Mouse (Mus musculus): ENCODE data around the gene Tom1. TPM values are rescaled to one million over a fixed set of nuclear protein-coding genes. Genes with fewer than 3 reads are reported as not detected.

Gene Tom1
- polyA plus RNA-seq (2015; fragmentation: Nextera tagmentation; extraction: Ambion mirVana), result 50.8 and 50.9 TPM in 2 replicates

DNA sequence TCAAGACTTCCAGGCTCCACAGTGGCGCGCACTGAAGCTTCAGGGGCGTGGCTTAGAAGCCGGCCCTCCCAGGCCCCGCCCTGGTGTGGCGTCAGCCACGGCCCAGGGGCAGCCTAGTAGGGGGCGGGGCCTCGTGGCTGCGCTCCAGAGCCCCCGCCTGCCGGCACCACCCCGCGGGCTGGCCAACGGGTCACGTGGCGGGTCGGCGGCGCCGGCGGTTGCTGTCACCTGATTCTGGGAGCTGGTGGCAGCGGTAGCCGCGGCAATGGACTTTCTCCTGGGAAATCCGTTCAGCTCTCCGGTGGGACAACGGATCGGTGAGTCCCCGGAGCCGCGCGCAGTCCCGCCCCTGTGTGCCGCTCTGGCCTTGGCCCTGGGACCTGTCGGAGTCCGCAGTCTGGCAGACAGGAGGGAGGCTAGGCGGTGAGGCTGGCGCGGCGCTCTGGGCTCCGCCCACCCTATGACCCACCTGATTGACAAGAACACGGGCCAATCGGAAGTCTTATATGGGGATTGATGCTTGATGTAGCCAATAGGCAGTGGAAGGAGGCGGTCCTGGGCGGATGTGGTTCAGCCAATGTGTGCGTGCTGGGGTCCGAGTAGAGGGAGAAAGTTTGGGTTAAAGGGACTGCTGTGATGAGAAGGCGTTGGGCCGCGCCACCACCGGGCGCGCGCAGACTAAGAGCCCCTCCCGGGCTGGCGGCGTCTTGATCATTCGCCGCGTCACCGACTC is at the start of gene Tom1:
Tom1 (plus strand) TSS at position 195 of the 733 bp plus-strand sequence.

DNA sequence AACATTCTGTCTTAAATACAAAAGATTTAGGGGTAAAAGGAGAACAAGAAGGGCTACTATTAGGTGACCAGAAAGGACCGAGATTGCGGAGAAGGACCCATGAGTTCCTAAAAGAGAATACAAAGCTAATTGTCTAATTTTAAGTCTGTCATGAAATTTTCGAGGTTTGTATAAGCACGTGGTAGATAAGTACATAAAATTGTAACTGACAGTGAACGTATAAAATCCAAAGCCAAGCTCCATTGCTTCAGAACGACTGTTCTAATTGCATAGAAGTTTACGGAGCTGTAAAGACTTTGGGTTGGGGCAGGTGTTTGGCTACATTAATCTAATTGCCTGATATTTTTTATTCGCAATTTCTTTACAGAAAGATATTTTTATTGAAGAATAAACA is 40.4 kb upstream of the Tom1 start, which contains the start of gene Hmgxb4:
Hmgxb4 (plus strand) TSS at position 276 of the 394 bp plus-strand sequence.

DNA sequence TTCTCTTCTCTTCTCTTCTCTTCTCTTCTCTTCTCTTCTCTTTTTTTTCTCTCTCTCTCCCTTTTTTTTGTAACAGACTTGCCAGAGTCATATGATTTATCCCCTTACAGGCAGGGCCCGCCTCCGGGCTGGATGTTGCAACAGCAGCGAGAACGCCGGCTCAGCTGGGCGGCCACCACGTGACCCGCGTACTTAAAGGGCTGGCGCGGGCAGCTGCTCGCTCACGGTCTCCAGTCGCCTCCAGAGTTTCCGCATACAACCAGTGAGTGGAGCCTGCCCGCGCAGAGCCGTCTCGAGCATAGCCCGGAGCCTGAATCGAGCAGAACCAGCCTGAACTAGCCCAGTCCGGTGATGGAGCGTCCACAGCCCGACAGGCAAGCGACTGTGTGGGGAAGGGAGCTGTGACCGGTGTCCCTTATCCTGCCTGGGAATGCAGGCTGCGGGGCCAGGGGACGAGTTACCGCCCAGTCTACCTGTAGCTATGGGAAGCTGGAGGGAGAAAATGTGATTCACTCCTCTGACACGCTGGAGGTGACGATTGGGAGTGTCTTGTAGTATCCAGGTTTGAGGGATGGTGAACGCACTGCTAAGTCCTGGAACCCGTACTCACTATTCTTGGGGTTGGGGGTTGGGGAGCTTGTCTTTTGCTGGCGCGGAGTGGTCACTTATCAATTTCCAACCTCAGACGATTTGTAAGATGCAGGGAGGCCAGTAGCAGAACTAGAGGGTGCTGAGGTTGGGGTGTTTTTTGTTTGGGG is 60.1 kb downstream of the Tom1 start, which contains the start of gene Hmox1:
Hmox1 (plus strand) TSS at position 223 of the 758 bp plus-strand sequence.

DNA sequence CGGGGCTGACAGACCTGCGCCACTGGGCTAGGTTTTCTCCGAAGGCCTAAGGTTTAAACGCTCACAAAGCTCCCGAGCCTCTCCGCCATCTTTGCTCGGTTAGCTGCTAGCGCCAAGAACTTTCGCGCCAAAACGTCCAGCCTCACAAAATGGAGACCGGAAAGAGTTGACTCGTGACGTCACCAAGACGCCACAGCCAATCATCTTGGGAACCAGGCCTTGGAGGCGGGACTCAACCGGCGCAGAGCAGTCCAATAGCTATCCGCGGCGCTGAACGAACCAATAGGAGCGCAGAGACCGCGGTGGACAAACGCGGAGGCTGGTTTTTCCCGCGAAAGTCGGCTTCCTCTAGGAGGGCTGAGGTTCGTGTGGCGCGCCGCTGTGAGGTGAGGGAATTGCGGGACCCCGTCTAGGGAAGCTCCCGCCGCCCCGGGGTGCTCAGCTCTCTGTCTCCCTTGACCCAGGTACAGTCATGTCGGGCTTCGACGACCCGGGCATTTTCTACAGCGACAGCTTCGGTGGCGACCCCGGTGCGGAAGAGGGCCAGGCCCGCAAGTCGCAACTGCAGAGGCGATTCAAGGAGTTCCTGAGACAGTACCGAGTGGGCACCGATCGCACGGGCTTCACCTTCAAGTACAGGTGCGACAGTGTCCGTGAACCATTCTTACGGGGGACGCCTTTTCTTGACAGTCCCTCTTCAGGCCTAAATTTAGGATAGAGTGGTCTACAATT is 75.9 kb downstream of the Tom1 start, which contains the start of gene Mcm5:
Mcm5 (plus strand) TSS at position 334 of the 732 bp plus-strand sequence.

Other genes with a start within 250 kb of the Tom1 start
- gene Isx, start 160.5 kb upstream of the Tom1 start, polyA plus RNA-seq (2015; fragmentation: Nextera tagmentation; extraction: Ambion mirVana), result not detected in 2 replicates
- 30.4 and 30.5 TPM in 2 replicates for gene Hmgxb4, start 40.3 kb upstream of the Tom1 start, polyA plus RNA-seq (2015; fragmentation: Nextera tagmentation; extraction: Ambion mirVana)
- gene Hmox1, start 59.9 kb downstream of the Tom1 start, polyA plus RNA-seq (2015; fragmentation: Nextera tagmentation; extraction: Ambion mirVana), result 16.8 and 50.4 TPM in 2 replicates
- gene Mcm5, start 75.9 kb downstream of the Tom1 start, polyA plus RNA-seq (2015; fragmentation: Nextera tagmentation; extraction: Ambion mirVana), result 15.8 and 18.2 TPM in 2 replicates
- 4.4 and 4.7 TPM in 2 replicates for gene Rasd2, start 180.2 kb downstream of the Tom1 start, polyA plus RNA-seq (2015; fragmentation: Nextera tagmentation; extraction: Ambion mirVana)

Measured in neural tube, postnatal 0 days (tissue).